Mouse (Mus musculus) induced T-regulatory cell, adult 2 months (primary cell): Measurements from ENCODE around the gene Galr3.
"Not testable (repeated sequence)": the region's sequence is repeated elsewhere in the genome, so short reads cannot be mapped to it uniquely, and the experiment has no call there.

Experiments used
- DNase-seq: peaks from one replicate; pipeline ENCODE4 v3.0.0-alpha.2; 2012; ENCODE audit warnings: low read depth

The Galr3 gene

DNA sequence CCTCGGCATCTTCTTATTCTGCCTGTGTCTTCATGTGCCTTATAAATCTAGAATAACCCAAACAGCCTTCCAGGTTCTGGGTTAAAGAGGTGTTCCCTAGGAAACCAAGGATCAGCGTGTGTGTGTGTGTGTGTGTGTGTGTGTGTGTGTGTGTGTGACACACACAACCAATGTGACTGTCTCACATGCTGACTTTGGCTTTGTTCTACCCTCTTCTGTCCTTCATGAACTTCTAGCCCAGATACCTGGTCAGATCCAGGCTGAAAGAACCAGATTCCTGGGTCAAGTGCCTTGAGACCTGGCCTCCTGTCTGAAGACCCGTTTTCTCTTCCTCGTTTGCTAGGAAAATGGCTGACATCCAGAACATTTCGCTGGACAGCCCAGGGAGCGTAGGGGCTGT lies at the start of gene Galr3:
Galr3 (plus strand) TSS at position 301 of the 400 bp plus-strand sequence.
- no peak for DNase-seq

DNA sequence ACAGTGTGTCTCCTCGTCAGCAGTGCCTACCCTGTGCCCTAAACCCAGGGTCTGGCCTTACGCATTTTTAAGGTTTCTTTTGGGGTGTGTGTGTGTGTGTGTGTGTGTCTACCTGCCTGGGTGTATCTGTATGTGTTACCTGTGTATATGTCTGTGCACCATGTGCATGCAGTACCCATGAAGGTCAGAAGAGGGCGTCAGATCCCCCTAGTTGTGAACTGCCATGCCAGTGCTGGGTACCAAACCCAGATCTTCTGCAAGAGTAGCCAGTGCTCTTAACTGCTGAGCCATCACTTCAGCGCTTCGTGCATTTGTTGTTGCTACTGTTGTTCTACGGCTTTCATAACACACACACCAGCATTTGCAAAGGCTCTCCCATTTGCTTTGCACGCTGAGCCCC lies 49.5 kb upstream of the Galr3 start:
- peak; percentile 27 for DNase-seq

DNA sequence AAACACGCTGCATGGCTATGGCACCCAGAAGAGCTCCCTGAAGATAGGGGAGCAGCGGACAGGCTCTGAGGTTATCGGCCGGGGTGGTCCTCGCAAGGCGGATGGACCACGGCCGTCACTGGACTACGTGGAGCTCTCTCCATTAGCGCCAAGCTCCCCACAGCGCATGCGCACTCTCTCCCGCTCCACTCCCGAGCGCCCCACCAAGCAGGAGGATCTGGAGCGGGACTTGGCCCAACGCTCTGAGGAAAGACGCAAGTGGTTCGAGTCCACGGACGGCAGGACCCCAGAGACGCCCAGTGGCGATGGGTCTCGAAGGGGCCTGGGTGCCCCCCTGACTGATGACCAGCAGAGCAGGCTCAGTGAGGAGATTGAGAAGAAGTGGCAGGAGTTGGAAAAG lies 48.8 kb upstream of the Galr3 start:
- DNase-seq: no peak

DNA sequence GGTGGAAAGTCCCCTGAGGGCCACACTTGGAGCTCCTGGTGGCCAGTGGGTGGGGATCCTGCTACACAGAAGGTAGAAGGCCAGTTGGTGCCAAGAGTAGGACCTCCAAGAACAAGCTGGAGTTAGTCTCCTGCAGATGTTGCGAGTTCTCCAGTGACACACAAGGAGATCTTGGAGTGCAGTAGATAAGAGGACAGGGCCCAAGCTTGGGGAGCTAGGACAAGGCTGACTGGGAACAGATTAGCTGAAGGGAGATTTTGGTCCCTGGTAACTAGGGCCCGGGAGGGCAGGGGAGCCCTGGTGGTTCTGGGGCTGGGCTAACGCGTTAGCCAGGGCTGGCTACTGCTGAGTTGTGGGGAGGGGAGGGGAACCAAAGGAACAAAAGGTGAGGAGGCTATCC lies 45.8 kb upstream of the Galr3 start:
- no peak for DNase-seq

DNA sequence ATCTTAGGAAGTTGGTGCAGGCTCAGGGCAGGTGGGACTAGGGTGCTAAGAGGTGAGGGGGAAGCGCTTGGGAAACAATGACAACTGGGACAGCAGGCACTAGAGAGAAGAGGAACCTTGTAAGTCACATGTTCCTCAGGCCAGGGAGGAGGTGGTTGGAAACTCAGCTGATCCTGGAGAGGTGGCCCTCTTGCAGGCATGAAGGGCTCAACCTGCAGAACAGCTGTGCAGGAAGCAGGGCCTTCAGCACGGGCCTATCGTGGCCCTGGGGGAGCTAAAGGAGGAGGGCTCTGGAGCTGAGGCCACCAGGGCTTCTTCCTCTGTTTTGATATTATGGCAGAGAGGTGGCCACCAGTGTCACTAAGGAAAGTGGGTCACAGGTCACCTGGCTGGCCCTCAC lies 45.0 kb upstream of the Galr3 start:
- DNase-seq: no peak

DNA sequence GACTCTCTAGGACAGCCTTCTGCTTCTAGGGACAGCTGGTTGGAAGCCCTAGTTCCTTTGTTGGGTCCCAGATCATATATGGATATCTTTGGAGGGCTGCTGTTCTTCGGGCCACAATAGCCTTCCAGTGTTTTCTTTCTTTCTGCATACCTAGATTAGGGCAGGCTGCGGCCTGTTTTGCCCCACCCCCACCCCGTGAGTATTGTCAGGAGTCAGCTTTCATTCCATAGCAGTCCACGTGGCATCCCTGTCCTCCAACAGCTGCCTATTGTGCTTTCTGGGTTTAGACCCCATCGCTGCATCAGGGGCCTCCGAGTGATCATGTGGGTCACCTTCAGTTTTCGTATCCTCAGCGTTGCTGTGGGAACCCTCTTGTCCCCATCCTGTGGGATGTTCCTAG lies 43.3 kb upstream of the Galr3 start:
- DNase-seq: no peak

DNA sequence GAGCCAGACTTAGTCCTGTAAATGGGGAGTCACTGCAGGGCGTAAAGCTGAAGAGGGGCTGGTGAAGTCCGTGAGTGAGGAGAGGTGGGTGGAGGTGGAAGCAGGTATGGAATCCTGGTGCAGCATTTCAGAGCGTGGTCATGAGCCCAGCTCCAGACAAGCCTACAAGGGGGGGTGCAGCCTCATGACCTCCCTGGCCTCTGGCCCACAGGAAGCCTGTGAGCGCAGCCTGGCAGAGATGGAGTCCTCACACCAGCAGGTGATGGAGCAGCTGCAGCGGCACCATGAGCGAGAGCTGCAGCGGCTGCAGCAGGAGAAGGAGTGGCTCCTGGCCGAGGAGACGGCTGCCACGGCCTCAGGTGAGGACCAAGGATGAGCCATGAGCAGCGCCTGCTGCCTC lies 42.1 kb upstream of the Galr3 start:
- no peak for DNase-seq

DNA sequence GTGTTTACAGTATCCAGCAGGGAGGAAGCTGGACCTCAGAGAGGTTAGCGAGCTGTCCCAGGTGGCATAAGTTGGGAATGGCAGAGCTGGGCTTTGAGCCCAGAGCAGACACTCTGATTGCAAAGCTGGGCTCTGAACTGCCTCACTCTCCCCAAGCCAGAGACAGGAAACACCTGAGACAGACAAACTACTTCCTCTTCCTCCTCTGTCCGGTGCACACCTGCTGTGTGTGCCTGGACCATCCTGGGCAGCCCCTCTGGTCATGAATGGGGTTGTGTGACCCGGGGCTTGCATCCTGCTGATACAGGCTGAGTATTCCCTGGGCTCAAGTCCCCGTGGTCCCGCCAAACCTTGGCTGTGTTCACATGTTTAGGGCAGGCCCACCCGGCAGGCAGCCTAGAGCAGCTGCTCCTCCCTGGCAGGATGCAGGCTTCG lies 41.3 kb upstream of the Galr3 start:
- no peak for DNase-seq

DNA sequence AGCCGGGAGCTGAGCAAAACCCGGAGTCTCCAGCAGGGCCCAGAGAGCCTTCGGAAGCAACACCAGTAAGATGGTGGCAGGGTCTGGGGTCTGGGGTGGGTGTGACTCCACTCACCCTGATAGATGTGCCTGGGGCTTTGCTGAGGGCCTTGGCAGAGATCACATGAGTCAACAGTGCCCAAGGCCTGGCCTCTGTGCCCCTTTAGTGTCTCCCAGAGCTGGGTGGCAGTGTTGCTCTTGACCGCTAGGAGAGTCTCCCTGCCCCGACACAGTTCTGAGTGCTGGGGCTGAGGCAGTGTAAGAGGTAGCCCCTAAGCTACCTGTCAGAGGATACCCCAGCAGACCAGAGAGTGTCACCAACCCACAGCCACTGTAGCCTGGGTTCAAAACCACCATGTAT lies 40.1 kb upstream of the Galr3 start:
- no peak for DNase-seq

DNA sequence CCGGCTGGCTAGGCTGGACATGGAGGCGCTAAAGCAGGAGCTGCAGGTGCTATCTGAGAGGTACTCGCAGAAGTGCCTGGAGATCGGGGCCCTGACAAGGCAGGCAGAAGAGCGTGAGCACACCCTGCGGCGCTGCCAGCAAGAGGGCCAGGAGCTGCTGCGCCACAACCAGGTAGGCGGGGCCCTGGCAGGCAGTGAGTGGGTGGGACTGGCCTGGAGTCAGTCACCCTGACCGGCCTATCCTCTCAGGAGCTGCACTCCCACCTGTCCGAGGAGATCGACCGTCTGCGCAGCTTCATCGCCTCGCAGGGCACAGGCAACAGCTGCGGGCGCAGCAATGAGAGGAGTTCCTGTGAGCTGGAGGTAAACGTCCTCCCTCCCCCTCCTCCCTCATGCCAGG lies 39.6 kb upstream of the Galr3 start:
- DNase-seq: no peak

DNA sequence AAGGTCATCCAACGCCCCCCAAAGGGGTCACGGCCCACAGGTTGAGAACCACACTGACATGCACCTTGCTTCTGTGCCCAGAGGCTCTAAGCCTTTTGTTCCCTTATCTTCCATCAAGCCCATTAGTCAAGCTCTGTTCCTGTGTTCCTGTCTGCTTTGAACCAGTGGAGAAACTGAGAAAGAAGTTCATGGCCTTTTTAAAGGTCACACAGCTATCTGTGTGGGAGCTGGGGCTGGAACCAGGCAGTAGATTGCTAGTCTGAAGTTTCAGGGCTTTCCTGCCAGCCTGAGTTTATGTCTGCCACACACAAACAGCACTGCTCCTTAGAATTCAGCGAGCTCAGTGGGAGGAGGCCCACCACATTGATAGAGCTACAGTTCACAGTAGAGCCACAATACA lies 38.6 kb upstream of the Galr3 start:
- DNase-seq: no peak

DNA sequence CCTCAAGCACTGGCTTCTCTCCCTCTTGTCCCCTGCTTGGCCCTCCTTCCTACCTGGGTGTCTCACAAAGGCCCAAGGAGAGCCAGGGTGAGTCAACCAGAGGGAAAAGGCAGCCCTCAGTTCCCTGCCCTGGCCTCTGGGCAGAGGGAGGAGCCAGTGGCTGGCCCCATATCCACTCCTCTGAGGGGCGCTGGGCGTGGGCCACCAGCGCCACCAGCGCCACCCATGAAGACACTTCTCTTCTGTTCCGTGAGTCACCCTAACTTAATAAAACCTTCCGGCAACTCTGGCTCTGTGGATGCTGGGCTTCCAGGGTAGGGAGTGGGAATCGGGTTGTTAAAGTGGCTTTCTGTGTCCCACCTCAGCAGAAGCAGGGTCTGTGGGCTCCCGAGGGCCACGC lies 36.1 kb upstream of the Galr3 start:
- DNase-seq: no peak

DNA sequence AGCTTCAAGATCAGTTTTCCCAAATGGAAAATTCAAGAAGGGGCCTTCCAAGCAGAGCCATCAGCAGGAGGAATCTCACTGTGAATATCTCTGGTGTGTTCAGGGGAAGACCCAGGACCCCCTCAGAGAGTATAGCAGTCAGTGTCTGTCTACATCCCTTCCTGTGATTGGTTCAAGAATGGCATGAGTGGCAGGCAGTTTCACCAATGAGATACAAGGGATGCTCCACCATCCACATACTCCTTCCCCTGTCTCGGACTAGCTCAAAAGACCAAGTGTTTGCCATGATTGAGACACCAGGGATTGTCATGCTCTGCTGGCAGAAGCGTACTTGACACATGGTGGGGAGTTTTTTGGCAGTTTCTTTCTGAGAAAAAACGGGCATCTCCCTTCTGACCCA lies 35.0 kb upstream of the Galr3 start:
- peak; percentile 38 for DNase-seq

DNA sequence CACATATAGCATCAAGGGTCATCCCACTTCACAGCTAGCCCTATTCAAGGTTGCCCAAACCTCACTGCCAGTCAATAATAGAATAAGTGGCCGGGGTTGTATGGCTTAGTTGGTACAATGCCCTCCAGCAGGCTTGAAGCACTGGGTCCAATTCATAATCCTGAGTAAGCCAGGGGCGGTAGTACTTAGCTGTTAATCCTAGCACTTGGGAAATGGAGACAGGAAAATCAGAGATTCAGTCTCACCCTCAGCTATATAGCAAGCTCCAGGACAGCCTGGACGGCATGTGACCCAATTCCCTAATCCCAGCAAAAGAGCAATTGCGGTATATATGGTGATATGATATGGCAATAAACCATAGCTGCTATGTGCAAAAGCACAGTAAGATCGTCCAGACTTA lies 34.6 kb upstream of the Galr3 start:
- no peak for DNase-seq

DNA sequence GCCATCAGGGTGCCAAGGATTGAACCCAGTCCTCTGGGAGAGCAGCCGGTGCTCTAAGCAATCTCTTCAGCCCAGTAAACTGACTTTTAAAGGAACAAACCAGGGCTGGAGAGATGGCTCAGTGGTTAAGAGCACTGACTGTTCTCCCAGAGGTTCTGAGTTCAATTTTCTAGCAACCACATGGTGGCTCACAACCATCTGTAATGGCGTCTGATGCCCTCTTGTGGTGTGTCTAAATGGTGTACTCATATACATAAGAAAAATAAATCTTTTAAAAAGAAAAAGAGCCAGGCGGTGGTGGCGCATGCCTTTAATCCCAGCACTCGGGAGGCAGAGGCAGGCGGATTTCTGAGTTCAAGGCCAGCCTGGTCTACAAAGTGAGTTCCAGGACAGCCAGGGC lies 33.8 kb upstream of the Galr3 start:
- DNase-seq: not testable (repeated sequence)

DNA sequence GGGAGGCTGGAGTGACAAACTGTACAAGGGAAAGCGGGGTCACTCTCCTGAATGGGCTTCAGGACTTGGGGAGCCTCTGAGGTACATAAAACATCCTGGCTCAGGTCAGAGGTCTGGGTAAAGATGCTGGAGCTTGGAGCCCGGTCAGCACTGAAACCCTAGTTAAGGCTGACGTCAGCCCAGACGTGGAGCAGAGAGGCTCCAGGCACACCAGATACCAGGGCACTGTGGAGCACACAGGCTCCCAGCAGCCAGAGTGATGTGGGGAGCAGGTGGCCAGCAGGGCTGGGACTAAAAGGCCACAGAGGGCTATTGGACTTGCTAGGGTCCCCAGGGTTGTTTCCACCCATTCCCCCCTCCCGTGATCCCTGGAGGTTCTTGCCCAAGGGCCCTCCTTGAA lies 32.0 kb upstream of the Galr3 start:
- DNase-seq: no peak

DNA sequence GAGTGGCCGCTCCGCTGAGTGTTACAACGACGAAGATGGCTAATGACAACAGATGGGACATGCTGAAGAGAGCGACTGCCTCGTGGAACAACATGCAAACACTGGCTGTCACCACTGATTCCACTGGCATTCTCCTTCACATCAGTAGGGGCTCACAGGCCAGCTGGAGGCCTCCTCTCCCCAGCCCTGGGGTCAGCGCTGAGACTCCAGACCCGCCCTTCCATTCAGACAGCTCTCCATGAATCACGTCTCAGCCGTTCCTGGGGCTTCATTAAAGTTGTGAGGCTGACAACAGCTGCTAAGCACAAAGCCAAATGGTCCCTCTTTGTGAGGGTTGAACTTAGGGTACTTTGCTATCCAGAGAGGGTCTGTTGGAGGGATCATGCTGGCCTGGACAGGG lies 30.1 kb upstream of the Galr3 start:
- no peak for DNase-seq

DNA sequence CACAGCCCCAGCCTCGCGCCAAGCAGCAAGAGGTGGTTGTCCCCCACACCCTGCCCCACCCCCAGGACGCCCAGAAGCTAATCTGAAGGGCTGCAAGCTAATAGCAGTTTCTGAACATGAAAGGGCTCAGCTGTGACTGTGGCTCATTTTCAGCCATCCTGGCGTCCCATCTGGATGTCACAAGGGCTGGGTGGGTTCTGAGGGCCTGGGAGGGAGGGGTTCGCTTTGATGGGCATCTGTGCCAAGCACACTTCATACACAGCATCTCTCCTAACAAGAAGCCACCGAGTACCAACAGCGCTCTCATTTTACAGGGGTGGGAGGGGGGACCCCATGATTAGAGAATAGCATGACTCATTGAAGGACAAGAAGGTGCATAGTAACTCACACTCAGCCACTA lies 28.3 kb upstream of the Galr3 start:
- DNase-seq: no peak

DNA sequence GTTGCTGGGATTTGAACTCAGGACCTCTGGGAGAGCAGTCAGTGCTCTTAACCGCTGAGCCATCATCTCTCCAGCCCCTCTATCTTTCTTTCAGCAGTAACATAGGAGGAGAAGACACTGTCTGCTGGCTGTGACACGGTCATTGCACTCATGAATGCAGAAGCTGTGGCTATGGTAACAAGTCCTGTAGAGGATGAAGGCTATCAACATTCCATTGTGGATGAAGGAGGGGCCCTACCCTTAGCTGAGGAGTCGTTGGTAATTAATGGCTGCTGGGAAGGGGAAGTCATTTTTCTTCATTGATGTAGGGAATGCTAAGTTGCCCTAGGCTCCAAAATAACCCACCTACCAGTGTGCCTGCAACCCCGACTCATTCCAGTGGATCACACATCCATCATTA lies 23.5 kb upstream of the Galr3 start:
- DNase-seq: no peak

DNA sequence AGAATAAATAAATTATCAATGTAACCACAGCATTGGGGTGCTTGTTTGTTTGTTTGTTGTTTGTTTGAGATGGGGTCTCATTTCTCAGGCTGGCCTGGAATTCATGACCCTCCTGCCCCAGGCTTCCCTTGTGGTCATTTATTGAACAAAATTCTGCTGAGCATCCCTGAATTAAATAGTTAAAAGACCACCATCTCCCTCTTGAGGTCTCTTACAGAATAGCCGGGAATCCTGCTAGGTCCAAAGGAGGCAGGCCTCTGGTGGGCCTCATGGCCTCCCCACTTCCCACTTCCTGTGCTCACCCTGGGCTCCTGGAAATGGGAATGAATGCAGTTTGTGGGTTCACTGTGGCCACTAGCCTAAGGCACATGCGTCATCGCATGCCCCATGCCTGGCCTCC lies 22.8 kb upstream of the Galr3 start:
- DNase-seq: no peak

DNA sequence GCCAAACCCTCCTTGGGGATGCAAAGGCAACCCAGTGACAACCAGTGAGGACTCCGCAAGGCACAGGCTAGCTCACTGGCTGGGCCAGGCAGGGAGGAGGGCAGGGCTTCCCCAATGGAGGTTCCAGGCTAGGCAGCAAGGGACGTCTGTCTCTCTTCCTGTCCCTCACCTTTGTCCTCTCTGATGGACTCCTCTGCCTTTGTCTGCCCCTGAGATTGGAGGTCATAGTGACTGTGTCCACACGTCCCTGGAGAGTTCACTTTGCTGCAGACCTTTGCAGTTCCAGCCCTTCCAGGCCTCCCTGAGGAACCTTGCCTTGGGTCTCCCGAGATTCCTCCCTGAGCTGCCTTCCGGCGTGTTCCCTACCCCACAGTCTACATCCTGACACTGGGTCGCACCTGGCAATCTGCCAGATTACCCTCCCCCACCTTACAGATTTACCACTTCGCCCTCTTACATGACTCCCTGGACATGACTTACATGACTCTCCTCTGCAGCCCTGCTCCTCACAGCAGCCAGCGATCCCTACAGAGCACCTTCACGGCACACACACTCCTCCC lies 18.9 kb upstream of the Galr3 start:
- DNase-seq: no peak

DNA sequence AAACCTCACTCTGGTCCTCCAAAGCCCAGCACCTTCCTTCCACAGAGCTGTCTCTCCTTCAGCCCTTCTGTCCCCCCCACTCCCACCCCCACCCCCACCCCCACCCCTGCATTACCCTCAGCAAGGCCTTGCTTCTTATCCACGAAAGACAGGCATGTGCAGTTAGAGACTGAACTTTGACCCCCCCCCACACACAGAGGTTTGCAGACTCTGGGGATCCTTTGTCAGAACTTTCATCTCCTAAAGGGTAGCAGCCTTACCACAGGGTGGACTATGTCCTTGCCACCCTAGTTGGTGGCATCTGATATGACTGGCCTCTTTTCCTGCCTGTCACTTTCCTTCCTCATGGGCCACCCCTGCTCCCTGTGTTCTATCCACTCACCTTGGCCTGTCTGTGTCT lies 18.3 kb upstream of the Galr3 start:
- no peak for DNase-seq

DNA sequence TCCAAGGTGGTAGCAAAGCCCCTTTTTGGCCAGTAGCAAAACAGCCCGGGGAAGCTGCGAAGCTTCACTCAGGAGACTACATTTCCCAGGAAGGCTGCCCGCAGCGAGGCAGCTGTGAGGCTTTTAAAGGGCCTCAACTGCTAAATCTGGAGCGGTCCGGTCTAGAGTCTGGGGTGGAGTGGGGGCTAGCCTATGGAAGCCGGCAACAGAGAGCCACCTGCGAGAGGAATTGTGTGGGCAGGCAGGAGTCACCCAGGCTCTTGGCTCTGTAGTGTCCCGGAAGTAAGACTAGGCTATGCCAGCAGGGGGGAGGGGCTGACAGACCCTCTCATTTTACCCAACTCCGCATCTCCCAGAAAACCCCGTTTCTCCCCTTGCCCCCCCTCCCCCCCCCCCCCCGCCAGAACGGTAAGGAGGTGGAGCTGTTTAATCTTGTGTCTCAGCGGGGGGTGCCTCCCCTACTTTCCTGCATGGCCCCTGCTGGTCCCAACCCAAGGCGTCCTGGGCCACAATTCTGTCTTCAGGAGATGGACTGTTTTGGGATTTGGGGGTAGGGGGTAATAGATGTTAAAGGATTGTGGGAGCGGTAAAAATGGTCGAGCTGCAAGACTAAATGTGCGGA lies 15.9 kb upstream of the Galr3 start:
- no peak for DNase-seq

DNA sequence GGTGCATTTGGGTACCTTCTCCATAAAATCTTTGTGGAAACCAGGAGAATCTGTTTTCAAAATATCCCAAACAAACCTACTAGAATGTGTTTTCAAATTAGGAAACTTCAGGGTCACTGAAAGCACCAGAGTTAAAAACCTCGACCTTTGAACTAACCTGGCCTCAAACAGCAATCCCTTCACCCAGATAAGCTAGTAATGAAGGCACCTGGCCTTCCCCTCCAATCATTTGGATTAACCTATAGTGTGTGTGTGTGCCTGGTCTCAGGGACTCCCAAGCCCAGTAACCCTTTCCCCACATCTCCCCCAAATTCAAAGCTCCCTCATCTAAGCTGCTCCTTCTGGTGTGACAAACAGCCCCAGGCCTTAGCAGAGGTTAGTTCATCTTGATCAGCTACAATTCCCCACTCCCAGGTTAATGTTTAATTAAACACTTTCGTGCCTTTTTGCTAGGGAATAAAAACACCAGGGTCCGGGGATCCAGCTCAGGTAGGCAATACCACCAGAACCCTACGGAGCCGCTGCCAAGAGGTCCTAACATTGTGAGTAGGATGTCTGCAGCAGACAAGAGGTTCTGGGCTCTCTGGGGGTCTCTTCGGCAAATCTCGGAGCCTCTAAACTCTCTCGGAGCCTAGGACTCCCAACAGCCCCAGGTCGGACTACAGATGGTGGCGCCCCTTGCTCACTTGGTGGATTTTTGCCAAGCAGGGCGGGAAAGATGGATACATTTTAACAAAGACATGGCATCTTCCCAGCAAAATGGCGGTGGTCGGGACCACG lies 15.0 kb upstream of the Galr3 start:
- DNase-seq: no peak
